Mouse (Mus musculus): ENCODE measurements around the gene Pitpnc1. TPM values are rescaled to one million over a fixed set of nuclear protein-coding genes. Genes with fewer than 3 reads are reported as not detected.
A peak's percentile ranks its signal among the peaks of the same experiment; 100 is the strongest.

The Pitpnc1 gene
- polyA plus RNA-seq, 1 experiment from 2014 or later: 14.0 TPM

DNA sequence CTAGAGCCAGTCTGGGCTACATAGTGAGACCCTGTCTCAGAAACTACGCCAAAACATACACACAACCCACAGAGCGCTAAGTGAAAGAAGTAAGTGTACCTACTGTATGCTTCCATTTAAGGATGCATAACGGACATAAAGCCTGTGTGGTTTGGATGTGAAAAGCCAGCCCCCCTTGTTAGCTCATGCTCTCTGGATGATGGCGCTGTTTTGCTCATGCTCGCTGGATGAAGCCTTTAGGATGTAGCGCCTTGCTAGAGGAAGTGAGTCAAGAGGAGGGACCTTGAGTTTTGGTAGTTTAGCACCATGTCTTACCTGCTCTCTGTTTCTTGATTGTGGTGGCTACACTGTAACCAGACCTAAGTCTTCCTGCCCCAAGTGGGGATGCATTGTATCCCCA lies 96.9 kb downstream of the Pitpnc1 start:
- WGBS: 97% methylated on average over 6 of the region's 6 CpGs
- no peak for ATAC-seq (ENCODE audit: insufficient read depth, low FRiP score, low read depth)
- no peak overlapping the region for H3K27ac ChIP-seq
- H3K9ac ChIP-seq: no peak overlapping the region
- 0 out of 2 replicates have a peak, but pooled peaks cover 5% of the 10 kb centered on the region for H3K4me1 ChIP-seq
- H3K9me3 ChIP-seq: no peaks in the 10 kb centered on the region
- no peaks in the 10 kb centered on the region for H3K36me3 ChIP-seq
- no peaks in the 10 kb centered on the region for H3K27me3 ChIP-seq (replicated peaks)
- no peak overlapping the region for H3K4me3 ChIP-seq (replicated peaks)
- no peak overlapping the region for H3K4me2 ChIP-seq

DNA sequence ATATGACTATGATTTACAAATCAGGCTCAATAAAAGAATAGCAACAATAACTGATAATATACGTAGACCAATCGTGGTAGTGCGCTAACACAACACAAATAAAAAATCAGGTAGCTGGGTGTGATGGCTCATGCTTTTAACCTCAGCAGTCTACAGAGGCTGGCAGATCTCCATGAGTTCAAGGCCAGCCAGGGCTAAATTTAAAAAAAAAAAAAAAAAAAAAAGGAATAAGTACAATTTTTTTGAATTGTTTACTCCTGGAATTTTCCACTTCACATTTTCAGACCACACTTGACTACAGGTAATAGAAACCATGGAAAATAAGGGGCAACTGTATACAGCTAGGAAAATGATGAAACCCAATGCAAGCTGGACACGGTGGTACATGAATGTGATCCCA lies 97.3 kb downstream of the Pitpnc1 start:
- H3K4me1 ChIP-seq: 0 out of 2 replicates have a peak, but pooled peaks cover 5% of the 10 kb centered on the region
- no peak overlapping the region for H3K4me3 ChIP-seq (replicated peaks)
- H3K9ac ChIP-seq: no peak overlapping the region
- H3K27me3 ChIP-seq (replicated peaks): no peaks in the 10 kb centered on the region
- no peak overlapping the region for H3K27ac ChIP-seq
- 92% methylated on average over 4 of the region's 4 CpGs for WGBS
- H3K4me2 ChIP-seq: no peak overlapping the region
- ATAC-seq (ENCODE audit: insufficient read depth, low FRiP score, low read depth): no peak
- H3K36me3 ChIP-seq: no peaks in the 10 kb centered on the region
- H3K9me3 ChIP-seq: no peaks in the 10 kb centered on the region

DNA sequence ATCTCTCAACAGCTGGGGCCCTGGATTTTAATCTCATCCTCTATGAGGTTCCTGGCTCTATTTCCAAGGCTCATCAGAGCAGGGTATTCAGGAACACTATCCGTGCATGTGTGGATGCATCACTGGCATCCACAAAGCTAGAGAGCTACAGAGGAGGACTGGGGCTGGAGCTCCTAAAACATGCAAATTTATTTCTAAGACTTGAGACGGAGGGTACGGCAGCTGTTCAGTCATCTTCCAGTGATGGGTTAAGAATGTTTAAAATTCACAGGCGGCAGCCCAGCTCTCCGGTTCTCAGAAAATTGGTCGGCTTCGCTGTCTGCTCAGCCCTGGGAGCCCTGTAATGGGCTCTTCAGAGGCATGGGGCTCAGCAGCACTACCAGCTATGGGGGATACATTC lies 97.8 kb downstream of the Pitpnc1 start:
- Histone ChIP-seq H3K4me3 (replicated peaks) (no peak overlapping the region), H3K36me3 (no peaks in the 10 kb centered on the region), H3K27me3 (replicated peaks) (no peaks in the 10 kb centered on the region), H3K4me1 (0 out of 2 replicates have a peak, but pooled peaks cover 5% of the 10 kb centered on the region), H3K9me3 (no peaks in the 10 kb centered on the region), H3K4me2 (no peak overlapping the region), H3K9ac (no peak overlapping the region), H3K27ac (no peak overlapping the region)
- no peak for ATAC-seq (ENCODE audit: insufficient read depth, low FRiP score, low read depth)
- WGBS: 49% methylated on average over 7 of the region's 7 CpGs

DNA sequence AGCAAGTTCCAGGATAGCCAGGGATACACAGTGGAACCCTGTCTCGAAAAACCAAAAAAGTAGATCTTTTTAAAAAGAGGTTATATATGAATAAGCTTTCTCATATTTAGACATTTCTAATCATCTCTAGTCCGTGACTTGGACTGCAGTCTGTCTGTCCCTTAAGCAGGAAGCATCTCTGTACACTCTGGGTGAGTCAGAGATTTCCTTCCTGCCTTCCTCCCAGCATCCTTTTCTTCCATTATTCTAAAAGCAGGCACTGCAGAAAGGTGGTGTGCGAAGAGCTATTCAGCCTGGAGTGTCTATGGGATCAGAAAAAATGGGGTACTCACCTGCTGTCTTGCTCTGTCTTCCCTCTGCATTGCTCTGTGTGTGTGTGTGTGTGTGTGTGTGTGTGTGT lies 100.0 kb downstream of the Pitpnc1 start:
- peaks cover 13% of the 10 kb centered on the region for H3K4me1 ChIP-seq
- 78% methylated on average over 3 of the region's 3 CpGs for WGBS

DNA sequence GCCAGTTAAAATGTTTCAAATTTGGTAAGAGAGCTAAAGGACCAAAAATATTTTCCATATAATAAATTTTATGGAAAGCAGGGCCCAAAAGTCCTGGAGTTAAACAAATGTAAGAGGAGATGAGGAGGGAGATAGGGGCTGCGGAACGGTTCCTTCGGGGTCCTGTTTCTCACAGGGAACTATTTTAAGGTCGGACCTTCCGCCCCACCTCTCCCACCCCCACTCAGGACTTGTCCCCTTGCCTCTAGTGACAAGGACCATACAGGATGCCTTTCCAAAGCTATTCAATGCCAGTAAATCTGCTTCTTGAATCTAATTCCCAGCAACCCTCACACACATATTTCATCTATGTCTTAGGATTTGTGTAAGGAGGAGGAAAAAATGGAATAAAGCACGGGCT lies 100.8 kb downstream of the Pitpnc1 start:
- 85% methylated on average over 6 of the region's 6 CpGs for WGBS
- no peaks in the 10 kb centered on the region for H3K27me3 ChIP-seq (replicated peaks)
- H3K4me3 ChIP-seq (replicated peaks): no peak overlapping the region
- ATAC-seq (ENCODE audit: insufficient read depth, low FRiP score, low read depth): no peak
- H3K9me3 ChIP-seq: no peaks in the 10 kb centered on the region
- H3K36me3 ChIP-seq: no peaks in the 10 kb centered on the region
- H3K4me1 ChIP-seq: peaks cover 13% of the 10 kb centered on the region
- no peak overlapping the region for H3K27ac ChIP-seq
- H3K4me2 ChIP-seq: no peak overlapping the region
- H3K9ac ChIP-seq: no peak overlapping the region

More for the DNA sequence above, 100.0 kb downstream of the Pitpnc1 start:
- ATAC-seq (ENCODE audit: insufficient read depth, low FRiP score, low read depth): no peak
- Histone ChIP-seq H3K36me3 (no peaks in the 10 kb centered on the region), H3K9me3 (no peaks in the 10 kb centered on the region), H3K4me2 (no peak overlapping the region), H3K27me3 (replicated peaks) (no peaks in the 10 kb centered on the region), H3K4me3 (replicated peaks) (no peak overlapping the region), H3K27ac (no peak overlapping the region), H3K9ac (no peak overlapping the region)

DNA sequence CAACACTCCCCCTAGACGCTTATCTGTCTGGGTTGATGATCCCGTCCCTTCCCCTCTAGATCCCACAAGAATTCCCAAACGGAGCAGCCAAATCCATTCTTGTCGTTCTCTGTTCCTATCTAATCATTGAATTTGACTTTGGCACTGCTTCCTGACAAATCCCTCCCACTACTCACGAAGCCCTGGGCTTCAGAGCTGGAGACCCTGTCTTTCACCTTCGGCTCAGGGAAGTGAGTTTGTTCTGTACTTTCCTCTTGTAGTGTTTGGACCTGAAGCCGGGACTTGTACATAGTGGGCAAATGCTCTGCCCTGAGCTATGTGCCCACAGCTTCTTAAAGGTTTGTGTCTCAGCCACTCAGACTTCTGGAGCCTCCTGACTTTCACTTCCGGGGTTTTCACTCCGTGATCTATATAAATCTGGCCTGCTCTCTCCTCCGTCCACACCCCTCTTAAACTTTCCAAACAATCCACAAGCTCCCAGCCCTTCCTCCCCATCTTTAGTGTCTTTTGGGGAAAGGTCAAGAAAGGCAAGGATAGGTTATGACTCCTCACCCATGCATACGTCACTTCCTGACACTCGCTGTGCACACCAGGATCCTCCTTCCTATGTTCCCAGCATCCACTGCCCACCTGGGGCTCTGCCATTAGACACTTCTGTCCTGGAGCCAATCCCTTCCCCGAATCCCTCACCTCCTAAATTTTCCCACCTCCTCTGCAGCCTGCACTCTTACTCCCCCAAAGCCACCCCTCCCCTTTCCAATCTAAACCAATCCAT lies 104.4 kb downstream of the Pitpnc1 start:
- H3K4me2 ChIP-seq: no peak overlapping the region
- 56% methylated on average over 13 of the region's 13 CpGs for WGBS

DNA sequence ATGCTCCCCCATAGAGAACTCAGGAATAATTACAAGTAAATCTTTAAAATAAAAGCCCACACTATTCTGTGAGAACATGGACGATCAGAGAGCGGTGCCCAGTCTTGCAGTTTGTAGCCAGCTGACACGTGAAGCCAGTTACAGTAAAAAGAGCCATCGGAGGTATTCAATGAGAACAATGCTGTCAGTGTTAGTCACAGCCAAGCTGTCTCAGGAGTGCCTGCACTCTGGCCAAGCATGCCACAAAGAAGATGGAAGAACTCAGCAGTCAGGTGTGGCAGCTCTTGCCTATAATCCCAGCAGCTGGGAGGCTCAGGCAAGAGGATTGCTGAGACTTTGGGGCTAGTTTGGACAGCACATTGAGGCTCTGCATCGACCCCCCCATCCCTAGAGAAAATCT lies 111.8 kb downstream of the Pitpnc1 start:
- no peaks in the 10 kb centered on the region for H3K36me3 ChIP-seq
- H3K4me1 ChIP-seq: no peaks in the 10 kb centered on the region
- no peak for ATAC-seq (ENCODE audit: insufficient read depth, low FRiP score, low read depth)
- no peak overlapping the region for H3K4me3 ChIP-seq (replicated peaks)
- WGBS: 75% methylated on average over 5 of the region's 5 CpGs
- no peak overlapping the region for H3K9ac ChIP-seq
- peak overlapping the region; percentile 31; the same call in 1 of the 2 replicates for H3K27ac ChIP-seq
- H3K9me3 ChIP-seq: no peaks in the 10 kb centered on the region
- H3K27me3 ChIP-seq (replicated peaks): no peaks in the 10 kb centered on the region
- no peak overlapping the region for H3K4me2 ChIP-seq

More for the DNA sequence above, 104.4 kb downstream of the Pitpnc1 start:
- ATAC-seq (ENCODE audit: insufficient read depth, low FRiP score, low read depth): no peak
- Histone ChIP-seq H3K36me3 (no peaks in the 10 kb centered on the region), H3K4me1 (peaks cover 13% of the 10 kb centered on the region), H3K9me3 (no peaks in the 10 kb centered on the region), H3K27ac (no peak overlapping the region), H3K27me3 (replicated peaks) (no peaks in the 10 kb centered on the region), H3K9ac (no peak overlapping the region), H3K4me3 (replicated peaks) (no peak overlapping the region)

DNA sequence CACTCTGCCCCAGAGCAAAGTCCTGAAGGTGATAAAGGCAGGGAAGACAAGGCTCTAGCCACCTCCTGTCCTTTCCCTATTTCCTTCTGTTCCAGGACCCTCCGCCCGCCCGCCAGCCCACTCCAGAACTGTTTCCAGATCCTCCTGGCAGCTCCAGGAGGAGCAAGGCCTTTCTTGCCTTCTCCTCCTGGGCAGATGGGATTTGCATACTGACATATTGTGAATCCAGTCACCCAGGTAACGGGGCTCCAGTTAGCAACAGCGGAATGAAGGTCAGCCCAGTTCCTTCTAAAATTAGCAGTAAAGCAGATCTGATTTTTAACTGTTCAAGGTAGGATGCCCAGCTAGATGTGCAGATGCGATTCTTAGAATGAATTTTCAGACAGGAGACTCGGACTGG lies 114.3 kb downstream of the Pitpnc1 start:
- no peak overlapping the region for H3K4me3 ChIP-seq (replicated peaks)
- no peak overlapping the region for H3K27ac ChIP-seq
- H3K4me2 ChIP-seq: no peak overlapping the region
- H3K9me3 ChIP-seq: no peaks in the 10 kb centered on the region
- no peaks in the 10 kb centered on the region for H3K36me3 ChIP-seq
- 77% methylated on average over 7 of the region's 7 CpGs for WGBS
- H3K9ac ChIP-seq: no peak overlapping the region
- no peaks in the 10 kb centered on the region for H3K27me3 ChIP-seq (replicated peaks)
- ATAC-seq (ENCODE audit: insufficient read depth, low FRiP score, low read depth): no peak
- no peaks in the 10 kb centered on the region for H3K4me1 ChIP-seq

DNA sequence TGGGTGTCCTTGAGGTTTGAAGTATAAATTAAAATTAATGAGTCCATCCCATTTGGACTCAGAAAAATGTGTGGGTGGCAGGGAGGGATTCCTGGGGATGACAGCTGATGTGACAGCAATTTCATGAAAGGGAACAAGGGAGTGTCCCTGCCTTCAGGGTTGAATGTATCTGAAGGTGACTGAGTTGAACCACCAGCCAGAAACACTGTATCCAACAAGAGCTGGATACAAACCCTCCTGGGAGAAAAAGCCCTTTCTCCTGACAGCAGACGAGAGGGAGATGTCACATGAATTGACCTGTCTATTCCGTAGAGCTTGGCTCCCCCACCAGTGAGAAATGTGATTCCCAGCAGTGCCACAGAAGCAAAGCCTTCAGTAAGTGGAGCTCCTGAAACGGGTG lies 115.0 kb downstream of the Pitpnc1 start:
- H3K36me3 ChIP-seq: no peaks in the 10 kb centered on the region
- no peaks in the 10 kb centered on the region for H3K4me1 ChIP-seq
- no peak overlapping the region for H3K27ac ChIP-seq
- ATAC-seq (ENCODE audit: insufficient read depth, low FRiP score, low read depth): no peak
- no peak overlapping the region for H3K4me3 ChIP-seq (replicated peaks)
- no peak overlapping the region for H3K9ac ChIP-seq
- H3K27me3 ChIP-seq (replicated peaks): no peaks in the 10 kb centered on the region
- H3K4me2 ChIP-seq: no peak overlapping the region
- no peaks in the 10 kb centered on the region for H3K9me3 ChIP-seq
- WGBS: 57% methylated on average over 3 of the region's 3 CpGs

DNA sequence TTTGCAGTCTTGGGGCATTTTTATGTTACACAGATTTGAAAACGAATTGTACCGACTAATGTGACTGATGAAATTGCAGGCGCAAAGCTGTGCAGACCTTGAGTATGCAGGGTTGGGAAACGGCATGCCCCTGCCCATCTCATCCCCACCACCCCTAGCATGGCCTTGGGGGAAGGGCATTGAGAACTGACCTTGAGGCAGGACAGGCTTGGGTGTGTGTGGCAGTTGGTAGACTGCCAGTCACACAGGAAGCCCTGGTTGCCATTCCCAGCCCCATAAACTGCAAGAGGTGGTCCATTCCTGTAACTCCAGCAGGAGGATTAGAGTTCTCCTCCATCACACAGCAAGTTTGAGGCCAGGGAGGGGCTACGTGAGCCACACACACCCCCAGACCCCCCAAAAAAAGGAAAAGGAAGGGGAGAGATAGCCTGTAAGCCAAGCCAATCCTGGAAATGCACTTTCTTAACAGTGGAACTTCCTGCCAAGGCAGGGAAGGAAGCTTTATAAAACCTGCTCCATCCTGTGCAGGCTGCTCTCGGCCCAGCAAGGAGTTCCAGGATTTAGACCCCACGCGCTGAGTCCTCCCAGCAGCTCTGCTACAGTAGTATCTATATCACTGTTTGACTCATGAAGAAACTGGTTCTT lies 115.9 kb downstream of the Pitpnc1 start:
- Histone ChIP-seq H3K9me3 (no peaks in the 10 kb centered on the region), H3K27me3 (replicated peaks) (no peaks in the 10 kb centered on the region), H3K27ac (0 out of 2 replicates have a peak overlapping the region, but pooled peaks have one; percentile 18), H3K9ac (no peak overlapping the region), H3K36me3 (no peaks in the 10 kb centered on the region), H3K4me2 (no peak overlapping the region), H3K4me1 (no peaks in the 10 kb centered on the region), H3K4me3 (replicated peaks) (no peak overlapping the region)
- no peak for ATAC-seq (ENCODE audit: insufficient read depth, low FRiP score, low read depth)
- 77% methylated on average over 8 of the region's 8 CpGs for WGBS

DNA sequence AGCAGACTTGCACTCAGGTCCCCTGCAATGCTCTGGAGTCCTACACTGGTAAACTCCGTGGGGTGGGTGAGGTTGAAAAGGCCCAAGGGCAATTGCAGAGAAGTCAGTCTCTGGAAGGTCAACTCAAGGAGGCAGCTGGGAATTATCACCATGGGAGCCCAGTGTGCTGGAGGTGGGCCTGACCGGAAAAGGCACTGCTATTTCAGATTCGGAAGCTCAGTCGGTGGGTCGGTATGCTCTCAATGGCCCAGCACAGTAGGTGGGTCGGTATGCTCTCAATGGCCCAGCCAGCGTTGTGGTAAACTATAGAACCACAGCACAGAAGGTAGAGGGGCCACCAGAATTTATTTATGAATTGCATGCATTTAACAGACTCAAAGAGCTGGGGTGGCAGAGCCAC lies 117.9 kb downstream of the Pitpnc1 start:
- Histone ChIP-seq H3K4me3 (replicated peaks) (no peak overlapping the region), H3K4me2 (no peak overlapping the region), H3K36me3 (no peaks in the 10 kb centered on the region), H3K27ac (no peak overlapping the region), H3K27me3 (replicated peaks) (no peaks in the 10 kb centered on the region), H3K4me1 (no peaks in the 10 kb centered on the region), H3K9me3 (no peaks in the 10 kb centered on the region), H3K9ac (no peak overlapping the region)
- WGBS: 43% methylated on average over 7 of the region's 7 CpGs
- ATAC-seq (ENCODE audit: insufficient read depth, low FRiP score, low read depth): no peak

DNA sequence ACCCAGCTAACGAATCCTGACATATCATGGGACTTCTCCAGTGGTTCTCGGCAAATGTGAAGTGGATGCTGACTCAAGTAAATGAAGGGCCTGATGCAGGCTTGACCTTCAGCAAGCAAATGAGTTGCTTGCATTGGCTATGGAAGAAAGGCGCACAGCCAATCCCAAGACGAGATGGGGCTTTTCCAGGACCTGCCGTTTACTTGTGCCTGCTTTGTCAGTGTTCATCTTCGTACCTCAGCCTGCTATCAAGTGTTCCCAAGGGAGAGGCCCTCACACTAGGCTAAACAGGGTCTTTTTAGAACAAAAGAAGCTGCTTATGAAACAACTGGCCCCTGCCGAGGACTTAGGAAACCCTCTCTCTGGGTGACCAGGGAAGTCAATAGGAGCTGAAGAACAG lies 120.7 kb downstream of the Pitpnc1 start:
- no peaks in the 10 kb centered on the region for H3K9me3 ChIP-seq
- no peak overlapping the region for H3K27ac ChIP-seq
- H3K4me1 ChIP-seq: no peaks in the 10 kb centered on the region
- ATAC-seq (ENCODE audit: insufficient read depth, low FRiP score, low read depth): no peak
- no peaks in the 10 kb centered on the region for H3K27me3 ChIP-seq (replicated peaks)
- no peak overlapping the region for H3K4me3 ChIP-seq (replicated peaks)
- no peaks in the 10 kb centered on the region for H3K36me3 ChIP-seq
- WGBS: 91% methylated on average over 7 of the region's 7 CpGs
- no peak overlapping the region for H3K4me2 ChIP-seq
- no peak overlapping the region for H3K9ac ChIP-seq

Data from stomach, embryonic 15.5 days (tissue).